Mouse (Mus musculus) neural tube, embryonic 13.5 days (tissue): ENCODE measurements around the gene Cdc37l1. TPM values are rescaled to one million over a fixed set of nuclear protein-coding genes. Genes with fewer than 3 reads are reported as not detected.
A peak's percentile ranks its signal among the peaks of the same experiment; 100 is the strongest.

ENCODE experiments used
- ATAC-seq: fragments of 200-750 bp; cut with Nextera tagmentation; 2 replicates; pipeline ENCODE4 v1.8.0; 2017; ENCODE audit warnings: low read depth, mild to moderate bottlenecking, moderate TSS enrichment, moderate library complexity
- H3K27ac ChIP-seq: fragments of 300-500 bp; sonication (generic); replicated peaks from 2 replicates; pipeline ENCODE4 v1.5.1; 2015; ENCODE audit warnings: moderate library complexity, mild to moderate bottlenecking, inconsistent platforms
- H3K27me3 ChIP-seq: fragments of 300-500 bp; sonication (generic); 2 replicates; pipeline ENCODE4 v1.6.1; 2015; ENCODE audit warnings: mild to moderate bottlenecking, inconsistent platforms
- H3K36me3 ChIP-seq: fragments of 300-500 bp; sonication (generic); 2 replicates; pipeline ENCODE4 v1.6.1; 2015; ENCODE audit warnings: mild to moderate bottlenecking, inconsistent platforms
- H3K4me1 ChIP-seq: fragments of 300-500 bp; sonication (generic); replicated peaks from 2 replicates; pipeline ENCODE4 v1.6.1; 2015; ENCODE audit warnings: inconsistent platforms
- H3K4me2 ChIP-seq: fragments of 300-500 bp; sonication (generic); 2 replicates; pipeline ENCODE4 v1.6.1; 2015; ENCODE audit warnings: inconsistent platforms, mild to moderate bottlenecking, moderate library complexity
- H3K4me3 ChIP-seq: fragments of 300-500 bp; sonication (generic); 2 replicates; pipeline ENCODE4 v1.5.1; 2015; ENCODE audit warnings: mild to moderate bottlenecking, inconsistent platforms
- H3K9ac ChIP-seq: fragments of 300-500 bp; sonication (generic); 2 replicates; pipeline ENCODE4 v1.6.1; 2015; ENCODE audit warnings: moderate library complexity, mild to moderate bottlenecking, inconsistent platforms
- H3K9me3 ChIP-seq: fragments of 300-500 bp; sonication (generic); 2 replicates; pipeline ENCODE4 v1.6.1; 2016; ENCODE audit warnings: inconsistent platforms
- WGBS: fragments of 180-500 bp; shearing (Covaris S2); methylation state at CpG from one replicate; pipeline ENCODE4 v1.1.7; 2015; 5-methylcytosine and 5-hydroxymethylcytosine counted together
- polyA plus RNA-seq: library from polyadenylated mRNA; unstranded; fragments of >200 nt; fragmentation: Nextera tagmentation; extraction: Ambion mirVana; gene quantifications from 2 replicates; pipeline ENCODE4 v1.2.1, GENCODE M21; 2015

The Cdc37l1 gene
- polyA plus RNA-seq = 47.2 and 49.7 TPM in 2 replicates

- Histone ChIP-seq H3K36me3 (peaks cover 13% of the 10 kb centered on the region), H3K4me3 (peak within 1 kb of the TSS; percentile 97), H3K9ac (peak within 1 kb of the TSS; percentile 92), H3K27me3 (no peaks in the 10 kb centered on the region), H3K9me3 (no peaks in the 10 kb centered on the region), H3K27ac (peak within 1 kb of the TSS; percentile 89), H3K4me2 (peak within 1 kb of the TSS; percentile 74), H3K4me1 (peaks cover 24% of the 10 kb centered on the region)
- under 1% methylated on average over 37 of the region's 37 CpGs for WGBS
- peak; percentile 97 for ATAC-seq
Measured at GRCm38 (mm10) chr19:28990194-28990589, at the start of gene Cdc37l1. Gene Cdc37l1, plus strand, starts transcription at chr19:28990352.

GRCm38 (mm10) chr19:28941271-28941670 lies 48.9 kb upstream of the Cdc37l1 start:
- Histone ChIP-seq H3K4me3 (no peak overlapping the region), H3K27me3 (no peaks in the 10 kb centered on the region), H3K4me1 (no peaks in the 10 kb centered on the region), H3K4me2 (no peak overlapping the region), H3K36me3 (no peaks in the 10 kb centered on the region), H3K27ac (no peak overlapping the region), H3K9ac (no peak overlapping the region), H3K9me3 (no peaks in the 10 kb centered on the region)
- WGBS = 79% methylated on average over 4 of the region's 4 CpGs
- no peak for ATAC-seq

GRCm38 (mm10) chr19:28946782-28947181 lies 43.4 kb upstream of the Cdc37l1 start:
- no peaks in the 10 kb centered on the region for H3K36me3 ChIP-seq
- H3K9me3 ChIP-seq = no peaks in the 10 kb centered on the region
- H3K4me1 ChIP-seq = no peaks in the 10 kb centered on the region
- no peak overlapping the region for H3K9ac ChIP-seq
- H3K27me3 ChIP-seq = no peaks in the 10 kb centered on the region
- no peak overlapping the region for H3K4me2 ChIP-seq
- 65% methylated on average over 4 of the region's 4 CpGs for WGBS
- ATAC-seq = no peak
- H3K27ac ChIP-seq = no peak overlapping the region
- no peak overlapping the region for H3K4me3 ChIP-seq

GRCm38 (mm10) chr19:28947311-28947710 lies 42.8 kb upstream of the Cdc37l1 start:
- H3K9ac ChIP-seq = no peak overlapping the region
- no peaks in the 10 kb centered on the region for H3K4me1 ChIP-seq
- H3K27me3 ChIP-seq = no peaks in the 10 kb centered on the region
- no peak overlapping the region for H3K27ac ChIP-seq
- WGBS = 79% methylated on average over 2 of the region's 2 CpGs
- no peak overlapping the region for H3K4me2 ChIP-seq
- H3K4me3 ChIP-seq = no peak overlapping the region
- ATAC-seq = no peak
- H3K36me3 ChIP-seq = no peaks in the 10 kb centered on the region
- H3K9me3 ChIP-seq = no peaks in the 10 kb centered on the region

- H3K27me3 ChIP-seq = no peaks in the 10 kb centered on the region
- H3K4me2 ChIP-seq = no peak overlapping the region
- H3K9me3 ChIP-seq = no peaks in the 10 kb centered on the region
- no peak overlapping the region for H3K27ac ChIP-seq
- no peak for ATAC-seq
- no peak overlapping the region for H3K9ac ChIP-seq
- H3K4me1 ChIP-seq = no peaks in the 10 kb centered on the region
- no peak overlapping the region for H3K4me3 ChIP-seq
- H3K36me3 ChIP-seq = no peaks in the 10 kb centered on the region
- WGBS = 80% methylated on average over 5 of the region's 5 CpGs
Measured at GRCm38 (mm10) chr19:28951251-28951650, 38.9 kb upstream of the Cdc37l1 start.

GRCm38 (mm10) chr19:28963113-28963512 lies 27.0 kb upstream of the Cdc37l1 start:
- H3K4me1 ChIP-seq = peaks cover 33% of the 10 kb centered on the region
- WGBS = 35% methylated on average over 3 of the region's 3 CpGs
- peak overlapping the region; percentile 82 for H3K4me2 ChIP-seq
- H3K4me3 ChIP-seq = peak overlapping the region; percentile 84
- H3K27ac ChIP-seq = 0 out of 2 replicates have a peak overlapping the region, but pooled peaks have one; percentile 87
- no peaks in the 10 kb centered on the region for H3K27me3 ChIP-seq
- H3K36me3 ChIP-seq = no peaks in the 10 kb centered on the region
- ATAC-seq = no peak
- peak overlapping the region; percentile 92 for H3K9ac ChIP-seq
- H3K9me3 ChIP-seq = no peaks in the 10 kb centered on the region

GRCm38 (mm10) chr19:28963513-28963841 lies 26.7 kb upstream of the Cdc37l1 start:
- ATAC-seq = no peak
- 8% methylated on average over 4 of the region's 4 CpGs for WGBS
- H3K9ac ChIP-seq = peak overlapping the region; percentile 92
- 0 out of 2 replicates have a peak overlapping the region, but pooled peaks have one; percentile 87 for H3K27ac ChIP-seq
- no peaks in the 10 kb centered on the region for H3K27me3 ChIP-seq
- H3K4me2 ChIP-seq = peak overlapping the region; percentile 82
- peaks cover 35% of the 10 kb centered on the region for H3K4me1 ChIP-seq
- H3K36me3 ChIP-seq = no peaks in the 10 kb centered on the region
- peak overlapping the region; percentile 84 for H3K4me3 ChIP-seq
- no peaks in the 10 kb centered on the region for H3K9me3 ChIP-seq

GRCm38 (mm10) chr19:28963842-28964551 lies 26.2 kb upstream of the Cdc37l1 start, which contains the start of gene Plpp6:
Gene Plpp6, plus strand, starts transcription at chr19:28963953.
- peak; percentile 95 for ATAC-seq
- Histone ChIP-seq H3K4me3 (peak within 1 kb of the TSS; percentile 84), H3K4me1 (peaks cover 35% of the 10 kb centered on the region), H3K27me3 (no peaks in the 10 kb centered on the region), H3K36me3 (no peaks in the 10 kb centered on the region), H3K4me2 (peak within 1 kb of the TSS; percentile 82), H3K9me3 (no peaks in the 10 kb centered on the region), H3K9ac (peak within 1 kb of the TSS; percentile 92), H3K27ac (peak within 1 kb of the TSS; percentile 87)
- WGBS = under 1% methylated on average over 71 of the region's 73 CpGs

GRCm38 (mm10) chr19:28964552-28964903 lies 25.6 kb upstream of the Cdc37l1 start:
- H3K4me2 ChIP-seq = peak overlapping the region; percentile 82
- no peaks in the 10 kb centered on the region for H3K9me3 ChIP-seq
- H3K9ac ChIP-seq = peak overlapping the region; percentile 92
- ATAC-seq = peak; percentile 57
- H3K36me3 ChIP-seq = no peaks in the 10 kb centered on the region
- peaks cover 35% of the 10 kb centered on the region for H3K4me1 ChIP-seq
- no peaks in the 10 kb centered on the region for H3K27me3 ChIP-seq
- 8% methylated on average over 16 of the region's 16 CpGs for WGBS
- H3K27ac ChIP-seq = peak overlapping the region; percentile 87
- peak overlapping the region; percentile 84 for H3K4me3 ChIP-seq

- Histone ChIP-seq H3K4me1 (peaks cover 35% of the 10 kb centered on the region), H3K9ac (no peak within 1 kb of the TSS), H3K36me3 (no peaks in the 10 kb centered on the region), H3K27me3 (no peaks in the 10 kb centered on the region), H3K27ac (no peak within 1 kb of the TSS), H3K9me3 (no peaks in the 10 kb centered on the region), H3K4me3 (0 out of 2 replicates have a peak within 1 kb of the TSS, but pooled peaks have one; percentile 1), H3K4me2 (peak within 1 kb of the TSS; percentile 33)
- WGBS = 7% methylated on average over 11 of the region's 11 CpGs
- ATAC-seq = no peak
Measured at GRCm38 (mm10) chr19:28967652-28968051, 22.5 kb upstream of the Cdc37l1 start, which contains the start of gene 4430402I18Rik. Gene 4430402I18Rik, minus strand, starts transcription at chr19:28967800.

- H3K36me3 ChIP-seq = no peaks in the 10 kb centered on the region
- no peaks in the 10 kb centered on the region for H3K27me3 ChIP-seq
- H3K4me2 ChIP-seq = peak overlapping the region; percentile 33; the same call in 1 of the 2 replicates
- no peak overlapping the region for H3K9ac ChIP-seq
- 78% methylated on average over 4 of the region's 4 CpGs for WGBS
- no peak overlapping the region for H3K4me3 ChIP-seq
- no peak overlapping the region for H3K27ac ChIP-seq
- H3K9me3 ChIP-seq = no peaks in the 10 kb centered on the region
- no peak for ATAC-seq
- H3K4me1 ChIP-seq = peaks cover 35% of the 10 kb centered on the region
Measured at GRCm38 (mm10) chr19:28968178-28968577, 22.0 kb upstream of the Cdc37l1 start.

- H3K9ac ChIP-seq = no peak overlapping the region
- no peak overlapping the region for H3K27ac ChIP-seq
- peaks cover 35% of the 10 kb centered on the region for H3K4me1 ChIP-seq
- no peak overlapping the region for H3K4me3 ChIP-seq
- no peak overlapping the region for H3K4me2 ChIP-seq
- H3K36me3 ChIP-seq = no peaks in the 10 kb centered on the region
- ATAC-seq = no peak
- WGBS = 77% methylated on average over 5 of the region's 5 CpGs
- no peaks in the 10 kb centered on the region; the same call in 1 of the 2 replicates for H3K27me3 ChIP-seq
- no peaks in the 10 kb centered on the region for H3K9me3 ChIP-seq
Measured at GRCm38 (mm10) chr19:28969231-28969630, 20.9 kb upstream of the Cdc37l1 start.
